Mouse (Mus musculus): ENCODE data around the gene Gdpd5.
A peak's percentile ranks its signal among the peaks of the same experiment; 100 is the strongest.

Gdpd5 gene

DNA sequence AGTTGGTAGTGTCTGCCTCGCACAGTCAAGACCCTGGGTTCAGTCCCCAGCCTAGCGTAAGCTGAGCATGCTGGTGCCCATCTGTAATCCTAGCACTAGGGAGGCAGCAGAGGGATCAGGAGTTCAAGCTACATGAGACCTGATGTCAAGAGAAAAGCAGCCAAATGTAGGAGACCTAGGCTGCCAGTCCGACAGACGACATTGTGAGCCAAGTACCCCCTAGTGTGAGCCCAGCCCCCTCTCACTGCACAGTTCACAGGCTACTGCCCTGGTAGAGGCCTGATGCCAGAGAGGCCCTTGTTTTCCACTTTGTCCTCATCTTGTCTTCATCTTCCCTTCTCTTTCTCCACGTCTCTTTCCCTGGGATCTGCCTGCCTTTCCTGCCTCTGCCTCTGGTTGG, 66.1 kb downstream of the Gdpd5 start:
- no peak for DNase-seq

DNA sequence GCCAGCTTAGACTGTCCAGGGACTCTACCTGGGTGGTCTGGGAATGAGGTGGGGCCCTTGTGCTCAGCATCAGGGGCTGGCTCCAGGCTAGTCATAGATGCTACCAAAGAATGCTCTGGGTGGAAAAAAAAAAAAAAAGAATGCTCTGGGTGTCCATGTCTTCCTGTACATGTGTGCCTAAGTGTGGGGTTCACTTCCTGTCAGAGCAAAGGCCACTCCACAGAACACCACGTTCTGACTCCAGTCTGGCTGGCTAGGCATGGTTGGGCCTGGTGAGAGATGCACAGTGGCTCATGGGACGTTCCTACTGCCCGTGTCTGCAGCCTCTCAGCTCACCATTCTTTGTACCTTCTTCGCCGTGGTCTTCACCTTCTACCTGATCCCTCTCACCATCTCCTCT, 67.4 kb downstream of the Gdpd5 start:
- no peak for DNase-seq

DNA sequence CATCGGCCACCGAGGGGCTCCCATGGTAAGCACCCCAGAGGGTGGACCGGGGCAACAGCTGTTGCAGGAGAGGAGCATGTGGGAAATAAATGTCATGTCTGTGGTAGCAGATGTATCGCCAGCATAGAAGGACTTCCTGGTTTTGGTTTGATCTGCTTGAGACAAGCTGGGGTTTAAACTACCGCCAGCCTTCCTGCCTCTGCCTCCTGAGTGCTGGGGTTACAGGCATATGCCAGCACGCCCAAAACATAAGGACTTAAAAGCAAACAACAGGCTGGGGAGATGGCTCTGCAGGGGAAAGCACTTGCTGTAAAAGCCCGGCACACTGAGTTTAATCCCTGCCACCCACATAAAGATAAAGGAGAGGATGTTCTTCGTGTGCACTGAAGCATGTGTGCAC, 67.8 kb downstream of the Gdpd5 start:
- no peak for DNase-seq

DNA sequence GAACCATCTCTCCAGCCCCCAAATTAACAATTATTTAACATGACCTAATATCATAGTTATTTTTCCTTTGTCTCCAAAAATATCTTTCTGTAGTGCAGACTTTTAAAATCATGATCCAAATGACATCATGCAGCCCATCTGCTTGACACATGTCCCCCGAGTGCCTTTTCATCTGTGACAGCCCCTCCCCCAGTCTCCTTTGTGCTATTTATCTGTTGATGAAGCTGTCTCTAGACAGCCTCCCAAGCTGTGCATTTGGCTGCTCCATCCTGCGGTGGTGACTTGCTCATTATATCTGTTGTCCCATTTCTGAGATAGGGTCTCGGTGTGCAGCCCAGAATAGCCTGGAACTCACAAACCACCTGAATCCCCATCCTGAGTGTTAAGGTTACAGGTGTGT, 68.5 kb downstream of the Gdpd5 start:
- no peak for DNase-seq

DNA sequence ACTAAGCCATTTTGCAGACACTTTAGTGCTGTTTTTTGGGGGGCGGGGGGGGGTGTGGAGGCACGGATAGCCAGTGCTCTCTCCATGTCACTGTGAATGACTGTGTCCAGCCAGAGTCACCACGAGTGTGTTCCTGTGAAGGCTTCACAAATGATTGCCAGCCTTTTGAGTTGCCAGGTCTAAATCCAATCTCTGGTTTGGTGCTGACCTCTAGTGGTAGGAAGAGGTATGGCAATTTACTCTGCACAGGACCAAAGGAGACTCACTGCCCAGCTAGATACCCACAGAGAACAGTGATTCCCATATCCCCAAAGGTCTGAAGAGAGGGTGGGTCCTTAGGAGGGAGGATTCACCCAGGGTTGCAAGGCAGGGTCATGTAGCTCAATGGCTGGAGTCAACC, 69.5 kb downstream of the Gdpd5 start:
- peak; percentile 50 for DNase-seq

DNA sequence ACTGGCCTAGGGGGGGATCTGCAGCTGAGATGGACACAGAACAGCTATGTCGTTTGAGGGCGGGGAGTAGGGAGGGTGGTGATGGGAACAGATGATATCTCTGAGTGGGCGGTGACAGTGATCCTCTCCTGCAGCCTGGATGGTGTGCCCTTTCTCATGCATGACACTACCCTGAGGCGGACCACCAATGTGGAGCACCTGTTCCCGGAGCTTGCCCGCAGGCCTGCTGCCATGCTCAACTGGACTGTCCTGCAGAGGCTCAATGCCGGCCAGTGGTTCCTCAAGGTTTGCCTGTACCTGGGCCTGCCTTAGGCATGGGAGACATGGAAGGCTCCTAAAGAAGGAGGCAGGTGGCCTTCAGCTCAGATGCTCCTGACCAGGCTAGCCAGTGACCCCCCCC, 71.6 kb downstream of the Gdpd5 start:
- no peak for DNase-seq

DNA sequence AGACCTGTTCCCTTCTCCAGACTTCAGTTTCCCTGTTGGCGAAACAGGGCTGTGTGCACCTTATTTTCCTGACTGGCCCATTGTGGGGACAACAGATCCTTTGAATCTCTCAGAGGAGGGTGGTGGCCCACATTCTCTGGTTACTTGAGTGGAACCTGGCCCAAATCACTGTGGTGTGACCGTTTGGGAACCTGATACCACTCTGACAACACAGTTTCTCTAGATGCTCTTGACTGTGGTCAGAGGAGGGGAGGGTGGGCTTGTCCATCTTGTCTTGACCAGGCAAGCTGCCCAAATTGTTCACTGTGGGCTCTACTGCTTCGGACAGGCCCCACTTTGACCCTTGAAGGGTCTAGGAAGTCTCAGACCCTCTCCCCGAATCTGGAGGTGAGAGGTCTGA, 72.8 kb downstream of the Gdpd5 start:
- no peak for DNase-seq

DNA sequence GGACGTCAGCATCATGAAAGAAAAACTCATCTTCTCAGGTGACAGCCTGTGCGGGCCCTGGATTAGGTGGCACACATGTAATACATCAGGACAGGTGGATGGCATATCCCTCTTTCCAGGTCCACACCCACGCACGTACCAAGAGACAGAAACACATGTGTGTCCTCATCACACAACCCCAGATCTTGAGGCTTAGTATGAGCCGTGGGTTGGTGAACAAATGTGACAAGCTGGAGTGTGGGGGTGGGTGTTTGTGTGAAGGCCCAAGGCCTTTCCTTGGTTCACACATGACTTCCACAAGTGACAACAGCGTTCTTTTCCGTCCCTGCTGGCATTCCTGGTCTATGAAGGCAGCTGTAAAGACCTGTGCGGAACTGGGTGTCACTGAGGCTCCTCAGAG, 77.6 kb downstream of the Gdpd5 start:
- DNase-seq = no peak

DNA sequence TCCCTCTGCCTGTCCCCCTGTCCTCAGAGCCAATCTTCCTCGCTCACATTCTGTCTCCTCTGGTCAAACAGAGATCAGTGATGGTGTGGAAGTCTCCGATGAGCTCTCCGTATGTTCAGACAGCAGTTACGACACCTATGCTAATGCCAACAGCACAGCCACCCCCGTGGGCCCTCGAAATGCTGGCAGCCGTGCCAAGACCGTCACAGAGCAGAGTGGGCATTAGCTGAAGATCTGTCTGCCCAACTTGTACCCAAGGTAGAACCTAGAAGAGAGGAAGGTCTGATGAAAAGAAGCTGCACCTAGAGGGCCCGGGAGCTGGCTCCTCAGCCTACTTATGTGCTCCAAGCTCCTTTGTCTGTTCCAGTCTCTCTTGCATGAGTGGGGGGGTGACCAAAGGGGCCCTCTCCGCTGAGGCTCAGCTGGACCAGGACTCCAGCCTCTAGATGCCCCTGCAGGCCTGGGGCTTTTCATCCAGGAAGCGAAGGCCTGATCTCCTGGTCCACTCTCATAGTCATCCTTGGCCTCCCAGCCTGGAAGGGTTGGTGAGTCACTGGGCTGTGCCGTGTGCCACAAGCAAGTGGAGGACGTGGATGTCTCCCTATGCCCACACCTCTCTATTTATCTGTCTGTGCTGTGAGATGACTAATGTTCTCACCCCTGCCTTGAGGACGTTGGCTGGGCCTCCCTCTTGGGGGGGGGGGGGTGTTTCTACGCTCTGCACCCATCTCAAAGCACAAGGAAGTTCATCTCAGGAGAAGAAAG, 78.9 kb downstream of the Gdpd5 start:
- DNase-seq = no peak

DNA sequence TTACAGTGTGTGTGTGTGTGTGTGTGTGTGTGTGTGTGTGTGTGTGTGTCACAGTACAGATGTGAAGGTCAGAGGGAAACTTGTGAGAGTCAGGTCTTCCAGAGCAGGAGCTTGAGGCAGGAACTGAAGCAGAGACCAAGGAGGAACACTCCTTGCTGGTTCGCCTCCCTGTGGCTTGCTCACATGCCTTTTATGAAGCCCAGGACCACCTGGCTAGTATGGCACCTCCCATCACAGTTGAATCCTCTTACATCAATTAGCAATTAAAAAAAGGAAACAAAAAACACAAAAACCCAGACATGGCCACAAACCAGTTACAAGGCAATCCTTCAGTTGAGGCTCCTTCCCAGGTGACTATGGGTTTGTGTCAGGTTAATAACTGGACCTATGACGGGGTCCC, 81.9 kb downstream of the Gdpd5 start:
- DNase-seq = no peak

DNA sequence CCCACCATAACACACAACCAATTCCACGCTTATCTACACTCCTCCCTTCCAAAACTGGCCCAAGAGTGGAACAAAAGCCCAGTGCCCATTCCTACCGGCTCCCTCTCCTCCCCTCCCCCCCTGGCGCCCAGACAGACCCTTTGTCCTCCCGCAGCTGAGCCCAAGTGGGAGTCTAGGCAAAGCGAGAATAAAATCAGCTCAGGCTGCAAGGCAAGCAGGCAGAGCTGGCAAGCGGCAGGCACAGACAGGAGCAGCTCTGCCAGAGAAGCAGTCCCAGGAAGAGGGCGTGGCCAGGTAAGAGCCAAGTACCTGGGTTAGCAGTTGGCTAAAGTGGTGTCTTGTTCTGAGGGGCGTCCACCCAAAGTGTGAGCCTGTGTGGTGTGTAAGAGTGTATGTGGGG, 84.6 kb downstream of the Gdpd5 start, which contains the start of gene Klhl35:
Gene Klhl35, plus strand, starts transcription at position 194 of the 400 bp plus-strand sequence.
- no peak for DNase-seq

DNA sequence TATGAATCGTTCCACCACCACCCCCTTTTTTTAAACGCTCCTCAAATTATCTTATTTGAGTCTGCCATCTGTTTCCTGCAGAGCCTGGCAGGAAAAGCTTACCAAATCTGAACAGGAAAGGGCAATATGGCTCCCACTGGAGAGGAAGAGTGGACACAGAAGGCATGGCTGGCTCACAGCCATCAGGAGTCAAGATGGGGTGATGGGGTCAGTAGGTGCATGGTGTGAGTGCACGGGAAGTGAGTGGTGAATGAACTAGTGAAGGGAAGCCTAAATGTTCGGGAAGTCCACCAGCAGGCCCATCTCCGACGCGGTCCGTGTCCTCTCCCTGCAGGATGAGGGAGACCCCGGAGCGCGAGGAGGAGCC, 86.7 kb downstream of the Gdpd5 start:
- no peak for DNase-seq

DNA sequence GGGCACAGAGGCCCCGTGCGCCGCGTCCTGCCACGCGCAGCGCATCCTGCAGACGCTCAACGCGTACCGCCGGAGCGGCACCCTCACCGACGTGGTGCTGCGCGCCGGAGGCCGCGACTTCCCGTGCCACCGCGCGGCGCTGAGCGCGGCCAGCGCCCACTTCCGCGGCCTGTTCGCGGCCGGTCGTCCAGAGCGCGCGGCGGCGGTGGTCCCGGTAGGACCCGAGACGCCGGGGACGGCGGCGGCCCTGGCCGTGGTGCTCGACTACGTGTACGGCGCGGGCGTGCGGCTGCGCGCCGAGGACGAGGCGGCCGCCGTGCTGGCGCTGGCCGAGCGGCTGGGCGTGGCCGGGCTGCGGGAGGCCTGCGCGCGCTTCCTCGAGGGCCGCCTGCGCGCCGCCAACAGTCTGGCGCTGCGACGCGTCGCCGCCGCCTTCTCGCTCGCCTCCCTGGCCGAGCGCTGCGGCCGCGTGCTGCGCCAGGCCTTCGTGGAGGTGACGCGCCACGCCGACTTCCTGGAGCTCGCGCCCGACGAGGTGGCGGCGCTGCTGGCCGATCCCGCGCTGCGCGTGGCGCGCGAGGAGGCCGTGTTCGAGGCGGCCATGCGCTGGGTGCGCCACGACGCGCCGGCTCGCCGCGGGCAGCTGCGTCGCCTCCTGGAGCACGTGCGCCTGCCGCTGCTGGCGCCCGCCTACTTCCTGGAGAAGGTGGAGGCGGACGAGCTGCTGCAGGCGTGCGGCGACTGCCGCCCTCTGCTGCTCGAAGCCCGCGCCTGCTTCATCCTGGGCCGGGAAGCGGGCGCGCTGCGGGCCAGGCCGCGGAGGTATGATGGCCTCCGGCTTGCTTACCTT, 87.3 kb downstream of the Gdpd5 start:
- DNase-seq = peak; percentile 73

DNA sequence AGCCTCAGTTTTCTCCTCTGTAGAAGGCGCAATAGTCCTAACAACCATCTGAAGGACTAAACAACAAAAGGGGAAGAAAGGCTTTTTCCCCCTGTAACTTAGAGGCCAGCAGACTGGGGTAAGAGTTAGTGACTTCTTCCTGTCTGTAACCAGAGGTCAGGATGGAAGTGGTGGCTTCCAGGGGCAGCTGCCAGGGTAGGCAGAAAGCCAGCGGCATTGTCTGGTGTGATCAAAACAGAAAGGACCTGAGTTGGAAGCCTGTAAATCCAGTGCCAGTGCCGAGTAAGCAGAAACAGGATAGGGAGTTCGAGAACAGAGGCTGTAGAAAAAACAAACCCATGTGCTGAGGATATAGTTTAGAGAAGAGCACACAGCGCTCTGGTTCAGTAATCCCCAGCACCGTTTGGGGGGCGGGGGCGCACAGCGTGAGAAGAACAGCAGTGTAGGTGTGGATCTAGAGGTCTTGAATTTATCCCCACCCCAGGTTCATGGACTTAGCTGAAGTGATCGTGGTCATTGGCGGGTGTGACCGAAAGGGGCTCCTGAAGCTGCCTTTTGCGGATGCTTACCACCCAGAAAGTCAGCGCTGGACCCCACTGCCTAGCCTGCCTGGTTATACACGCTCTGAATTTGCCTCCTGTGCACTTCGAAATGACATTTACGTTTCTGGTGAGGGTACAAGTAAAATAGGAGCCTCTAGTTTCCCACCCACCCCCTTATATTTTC, 88.6 kb downstream of the Gdpd5 start:
- no peak for DNase-seq

DNA sequence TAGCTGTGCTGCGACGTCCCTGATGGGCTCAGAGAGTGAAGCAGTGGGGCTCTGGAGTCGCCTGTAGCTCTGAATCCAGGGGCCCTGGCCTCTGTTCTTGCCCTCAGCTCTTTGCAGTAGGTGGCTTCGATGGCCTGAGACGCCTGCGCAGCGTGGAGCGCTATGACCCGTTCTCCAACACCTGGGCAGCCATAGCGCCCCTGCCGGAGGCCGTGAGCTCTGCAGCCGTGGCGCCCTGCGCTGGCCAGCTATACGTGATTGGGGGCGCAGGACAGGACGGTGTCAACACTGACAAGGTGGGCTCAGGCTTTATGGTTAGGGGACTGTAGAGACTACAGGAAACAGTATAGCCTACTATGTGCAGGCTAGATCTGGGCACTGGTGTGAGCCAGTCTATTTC, 90.4 kb downstream of the Gdpd5 start:
- no peak for DNase-seq

DNA sequence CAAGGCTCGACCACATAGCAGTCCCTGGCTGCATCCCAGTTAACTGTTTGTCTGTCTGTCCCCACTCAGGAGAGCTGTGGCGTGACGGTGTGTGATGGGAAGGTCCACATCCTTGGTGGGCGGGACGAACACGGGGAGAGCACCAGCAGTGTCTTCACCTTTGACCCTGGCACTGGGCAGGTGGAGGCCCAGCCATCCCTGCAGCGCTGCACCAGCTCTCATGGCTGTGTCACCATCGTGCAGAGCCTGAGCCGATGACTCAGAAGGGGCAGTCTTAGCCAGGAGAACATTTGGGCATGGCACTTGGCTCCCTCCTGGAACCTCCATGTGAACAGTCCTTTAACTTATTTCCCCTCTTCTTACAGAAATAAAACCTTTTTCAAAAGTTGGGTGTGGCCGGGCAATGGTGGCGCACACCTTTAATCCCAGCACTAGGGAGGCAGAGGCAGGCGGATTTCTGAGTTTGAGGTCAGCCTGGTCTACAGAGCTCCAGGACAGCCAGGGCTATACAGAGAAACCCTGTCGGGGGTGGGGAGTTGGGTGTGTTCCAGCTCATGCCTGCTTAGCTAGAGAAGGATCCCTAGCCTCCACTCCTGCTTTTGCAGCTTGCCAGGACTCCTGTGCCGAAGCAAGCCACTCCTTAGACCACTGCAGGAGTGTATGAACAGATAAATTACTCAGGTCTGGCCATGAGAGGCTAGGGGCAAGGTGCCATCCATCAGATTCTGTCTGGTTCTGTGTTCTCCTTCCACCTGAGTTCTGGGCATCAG, 92.6 kb downstream of the Gdpd5 start:
- DNase-seq = no peak

DNA sequence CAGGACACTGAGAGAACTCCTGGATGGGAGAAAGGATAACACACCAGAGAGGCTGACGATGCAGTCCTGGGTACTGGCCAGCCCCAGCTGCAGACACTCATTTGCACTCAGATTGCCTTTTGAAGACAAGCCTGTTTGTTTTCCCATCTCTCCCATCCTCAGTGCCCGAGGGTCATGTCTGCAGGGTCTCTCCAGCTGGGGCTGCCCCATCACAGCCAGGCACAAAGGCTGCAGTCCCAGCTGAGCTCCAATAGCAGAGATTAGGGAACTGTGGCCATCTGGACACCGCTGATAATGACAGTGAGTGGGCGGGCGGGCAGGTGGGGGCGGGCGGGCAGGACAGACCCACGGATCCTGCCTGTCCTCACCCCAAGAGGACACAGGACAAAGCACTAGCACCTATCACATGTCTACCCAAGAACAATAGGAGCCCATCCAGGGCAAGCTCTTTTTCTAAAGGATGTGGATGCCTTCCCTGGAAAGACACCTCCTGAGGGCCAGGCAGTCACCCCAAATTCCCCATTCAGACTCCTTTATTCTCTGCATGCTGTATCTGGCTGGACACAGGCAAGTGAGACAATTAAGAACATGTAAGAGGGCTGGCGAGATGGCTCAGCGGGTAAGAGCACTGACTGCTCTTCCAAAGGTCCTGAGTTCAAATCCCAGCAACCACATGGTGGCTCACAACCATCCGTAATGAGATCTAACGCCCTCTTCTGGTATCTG, 93.8 kb downstream of the Gdpd5 start:
- no peak for DNase-seq

DNA sequence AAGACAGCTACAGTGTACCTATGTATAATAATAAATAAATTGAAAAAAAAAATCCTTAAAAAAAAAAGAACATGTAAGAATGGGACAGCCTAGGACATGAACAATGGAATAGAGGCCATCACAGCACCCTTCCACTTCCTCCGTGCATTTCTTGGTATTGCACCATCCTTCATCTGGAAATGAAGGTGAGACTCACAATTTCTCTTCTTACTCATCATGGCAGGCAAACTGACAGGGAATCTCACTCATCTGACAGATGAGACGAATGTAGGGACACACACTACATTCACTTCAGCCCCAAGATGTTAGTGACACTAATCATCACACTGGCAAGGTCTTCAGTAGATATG, 94.3 kb downstream of the Gdpd5 start:
- no peak for DNase-seq

DNA sequence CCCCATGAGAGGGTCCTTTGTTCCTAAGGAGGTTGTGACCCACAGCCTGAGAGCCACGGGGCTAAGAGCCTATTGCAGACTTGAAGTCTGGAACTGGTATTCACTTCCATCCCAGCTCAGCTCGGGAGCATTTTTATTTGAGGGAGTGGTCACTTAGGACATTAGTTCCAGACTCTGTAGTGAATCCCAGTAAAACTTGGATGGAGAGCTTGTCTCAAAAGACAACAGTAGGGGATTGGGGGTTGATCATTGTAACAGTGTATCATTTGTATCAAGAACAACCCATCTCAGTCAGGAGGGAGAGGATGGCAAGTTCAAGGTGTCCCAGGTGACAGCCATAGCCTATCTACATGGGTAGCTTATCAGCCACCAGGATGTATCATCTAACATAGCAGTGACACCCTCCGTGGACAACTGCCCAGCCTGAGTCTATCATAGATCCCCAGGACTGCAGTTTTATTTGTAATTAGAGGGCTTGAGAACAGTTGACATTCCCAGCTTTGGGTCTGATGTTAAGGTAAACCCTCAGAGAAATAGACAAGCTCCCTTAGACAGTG, 95.4 kb downstream of the Gdpd5 start:
- no peak for DNase-seq

DNA sequence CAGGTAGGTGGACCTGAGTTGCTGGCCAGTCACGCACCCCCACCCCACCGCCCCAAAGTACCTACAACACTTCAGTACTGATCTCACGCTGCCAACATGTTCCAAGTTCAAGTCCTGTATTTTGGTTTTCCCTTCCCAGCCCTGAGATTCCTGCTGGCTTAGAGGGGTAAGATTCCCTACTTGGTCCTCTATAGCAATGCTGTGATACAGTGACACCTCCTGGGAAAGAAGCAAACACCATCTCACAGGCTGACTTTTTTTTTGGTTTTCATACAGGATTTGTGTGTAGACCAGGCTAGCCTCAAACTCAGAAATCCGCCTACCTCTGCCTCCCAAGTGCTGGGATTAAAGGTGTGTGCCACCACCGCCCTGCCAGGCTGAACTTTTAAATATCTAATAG, 96.0 kb downstream of the Gdpd5 start:
- no peak for DNase-seq

DNA sequence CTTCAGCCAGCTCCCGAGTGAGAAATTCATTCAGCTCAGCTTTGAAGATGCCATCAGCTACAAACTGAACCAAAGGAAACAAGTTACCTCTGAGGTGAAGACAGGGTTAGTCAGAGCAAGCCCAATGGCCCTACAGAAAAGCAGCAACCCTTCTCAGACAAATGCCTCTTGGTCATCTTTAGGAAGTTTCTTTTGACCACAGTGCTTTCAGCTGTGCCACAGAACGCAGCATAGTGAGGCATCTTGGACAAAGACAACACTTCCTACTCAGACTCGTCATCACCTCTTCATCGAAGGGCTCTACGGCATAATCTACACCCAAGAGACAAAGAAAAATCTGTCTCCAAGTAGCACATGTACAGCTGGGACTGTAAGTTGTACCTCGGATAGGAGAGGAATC, 101.4 kb downstream of the Gdpd5 start:
- DNase-seq = no peak

Data from right cerebral cortex, postnatal 14 days (tissue).